Mouse (Mus musculus) G1E (cell line): ENCODE data around the gene Nrbf2.

ENCODE experiments used
- CTCF ChIP-seq: IDR thresholded peaks from 2 replicates; pipeline ENCODE4 v1.5.1; 2012; ENCODE audit warnings: low read depth, low read length, inconsistent platforms, mixed read lengths
- GATA1 ChIP-seq: IDR thresholded peaks from 2 replicates; pipeline ENCODE4 v1.6.1; 2012; ENCODE audit warnings: borderline replicate concordance, low read length, inconsistent platforms, mixed read lengths
- GATA2 ChIP-seq: IDR thresholded peaks from 2 replicates; pipeline ENCODE4 v1.6.1; 2012; ENCODE audit warnings: low read depth, low read length, inconsistent platforms, borderline replicate concordance
- TAL1 ChIP-seq: conservative IDR thresholded peaks from 2 replicates; pipeline ENCODE4 v1.6.1; 2012; ENCODE audit warnings: low read depth, low read length, inconsistent platforms, mixed read lengths

- TF ChIP-seq CTCF: no peak
- no peak for TF ChIP-seq TAL1
- no peak for TF ChIP-seq GATA1
- no peak for TF ChIP-seq GATA2
Observed at GRCm38 (mm10) chr10:67328208-67328607, 43.1 kb upstream of the Nrbf2 start.
